ENCODE assay signal across 8 mouse cellular contexts in genomic region chr11:75651426-75652221, GRCm38 (mm10). TPM values are rescaled to one million over a fixed set of nuclear protein-coding genes. Genes with fewer than 3 reads are reported as not detected.
DNase-seq lines count a peak whose midpoint lies in the region; ATAC-seq and TF ChIP-seq lines count a peak whose summit lies in the region.

No protein-coding gene starts in this region.

- DNase-seq in CD4-positive, CD25-positive, alpha-beta regulatory T cell, adult 2 months (ENCODE audit: low read depth, low spot score), result peak; percentile 80
- peak; percentile 85 for DNase-seq in brain, adult 2 months (ENCODE audit: low read depth, low spot score)
- DNase-seq in kidney, postnatal 0 days (ENCODE audit: low spot score), result peak; percentile 85
- peak; percentile 77 for DNase-seq in liver, embryonic 13.5 days
- DNase-seq in neural tube, embryonic 11.5 days (ENCODE audit: low spot score), result peak; percentile 75
- peak; percentile 87 for DNase-seq in stomach, postnatal 0 days (ENCODE audit: low spot score)

- no peak for TF ChIP-seq EP300 in stomach, postnatal 0 days (optimal IDR thresholded peaks at IDR 0.05)

- no peak for TF ChIP-seq CTCF in kidney, postnatal 0 days (IDR thresholded peaks at IDR 0.05; ENCODE audit: low read depth)
- TF ChIP-seq CTCF in stomach, postnatal 0 days (IDR thresholded peaks at IDR 0.05; ENCODE audit: low read depth), result peak; percentile 19

- no peaks in the 10 kb centered on the region for H3K9me3 ChIP-seq in erythroblast, embryonic 14.5 days (ENCODE audit: control insufficient read depth, low read length)
- H3K9me3 ChIP-seq in heart, embryonic 13.5 days, result no peaks in the 10 kb centered on the region
- no peaks in the 10 kb centered on the region for H3K9me3 ChIP-seq in kidney, postnatal 0 days (replicated peaks; ENCODE audit: low read length)
- H3K9me3 ChIP-seq in liver, embryonic 13.5 days (replicated peaks), result no peaks in the 10 kb centered on the region
- no peaks in the 10 kb centered on the region for H3K9me3 ChIP-seq in neural tube, embryonic 11.5 days (ENCODE audit: control insufficient read depth, low read length)
- H3K9me3 ChIP-seq in stomach, postnatal 0 days (ENCODE audit: control insufficient read depth, low read length), result no peaks in the 10 kb centered on the region

- H3K27me3 ChIP-seq in erythroblast, embryonic 14.5 days (ENCODE audit: control insufficient read depth), result no peaks in the 10 kb centered on the region
- H3K27me3 ChIP-seq in heart, embryonic 13.5 days (replicated peaks), result no peaks in the 10 kb centered on the region
- no peaks in the 10 kb centered on the region for H3K27me3 ChIP-seq in kidney, postnatal 0 days (ENCODE audit: insufficient read depth, low read length)
- no peaks in the 10 kb centered on the region for H3K27me3 ChIP-seq in liver, embryonic 13.5 days
- peaks cover 18% of the 10 kb centered on the region for H3K27me3 ChIP-seq in neural tube, embryonic 11.5 days (ENCODE audit: control insufficient read depth, insufficient read depth, low read length)
- no peaks in the 10 kb centered on the region for H3K27me3 ChIP-seq in stomach, postnatal 0 days (ENCODE audit: control insufficient read depth, insufficient read depth, low read length)

- peak overlapping the region; percentile 93 for H3K9ac ChIP-seq in heart, embryonic 13.5 days
- peak overlapping the region; percentile 84 for H3K9ac ChIP-seq in kidney, postnatal 0 days (ENCODE audit: low read depth, low read length)
- peak overlapping the region; percentile 90 for H3K9ac ChIP-seq in liver, embryonic 13.5 days
- peak overlapping the region; percentile 76 for H3K9ac ChIP-seq in neural tube, embryonic 11.5 days (ENCODE audit: low read length)
- peak overlapping the region; percentile 83 for H3K9ac ChIP-seq in stomach, postnatal 0 days (ENCODE audit: low read length)

- peak overlapping the region; percentile 83 for H3K4me3 ChIP-seq in erythroblast, embryonic 14.5 days (replicated peaks)
- peak overlapping the region; percentile 78 for H3K4me3 ChIP-seq in heart, embryonic 13.5 days
- peak overlapping the region; percentile 78 for H3K4me3 ChIP-seq in kidney, postnatal 0 days (replicated peaks; ENCODE audit: low read depth, low read length)
- peak overlapping the region; percentile 81 for H3K4me3 ChIP-seq in liver, embryonic 13.5 days (replicated peaks)
- peak overlapping the region; percentile 58 for H3K4me3 ChIP-seq in neural tube, embryonic 11.5 days (ENCODE audit: low read depth, low read length)
- H3K4me3 ChIP-seq in stomach, postnatal 0 days (ENCODE audit: low read depth, low read length), result peak overlapping the region; percentile 62

- H3K36me3 ChIP-seq in erythroblast, embryonic 14.5 days (ENCODE audit: control insufficient read depth), result peaks cover 18% of the 10 kb centered on the region
- no peaks in the 10 kb centered on the region for H3K36me3 ChIP-seq in heart, embryonic 13.5 days
- H3K36me3 ChIP-seq in kidney, postnatal 0 days (ENCODE audit: insufficient read depth, low read length), result 0 out of 2 replicates have a peak, but pooled peaks cover 3% of the 10 kb centered on the region
- H3K36me3 ChIP-seq in liver, embryonic 13.5 days, result peaks cover 5% of the 10 kb centered on the region; the same call in 1 of the 2 replicates
- H3K36me3 ChIP-seq in neural tube, embryonic 11.5 days (ENCODE audit: control insufficient read depth, insufficient read depth, low read length), result no peaks in the 10 kb centered on the region
- 0 out of 2 replicates have a peak, but pooled peaks cover 2% of the 10 kb centered on the region for H3K36me3 ChIP-seq in stomach, postnatal 0 days (ENCODE audit: control insufficient read depth, insufficient read depth, low read length)

- peak overlapping the region; percentile 88 for H3K4me2 ChIP-seq in heart, embryonic 13.5 days
- H3K4me2 ChIP-seq in kidney, postnatal 0 days (ENCODE audit: low read length), result peak overlapping the region; percentile 93
- H3K4me2 ChIP-seq in liver, embryonic 13.5 days, result peak overlapping the region; percentile 98
- peak overlapping the region; percentile 86 for H3K4me2 ChIP-seq in neural tube, embryonic 11.5 days (ENCODE audit: low read depth)
- H3K4me2 ChIP-seq in stomach, postnatal 0 days (replicated peaks; ENCODE audit: low read depth), result peak overlapping the region; percentile 87

- H3K27ac ChIP-seq in heart, embryonic 13.5 days (replicated peaks), result peak overlapping the region; percentile 93
- H3K27ac ChIP-seq in kidney, postnatal 0 days, result peak overlapping the region; percentile 97
- peak overlapping the region; percentile 92 for H3K27ac ChIP-seq in liver, embryonic 13.5 days
- H3K27ac ChIP-seq in neural tube, embryonic 11.5 days (ENCODE audit: low read depth, low read length), result 0 out of 2 replicates have a peak overlapping the region, but pooled peaks have one; percentile 44
- H3K27ac ChIP-seq in stomach, postnatal 0 days (replicated peaks), result peak overlapping the region; percentile 97

- no peak for ATAC-seq in heart, embryonic 13.5 days (ENCODE audit: extremely low read depth, insufficient number of reproducible peaks, low FRiP score, low TSS enrichment)
- peak; percentile 54 for ATAC-seq in kidney, postnatal 0 days (replicated peaks; ENCODE audit: low FRiP score, low read depth)
- ATAC-seq in liver, embryonic 13.5 days (ENCODE audit: low read depth), result peak; percentile 81
- ATAC-seq in neural tube, embryonic 11.5 days (ENCODE audit: insufficient read depth, low FRiP score, low TSS enrichment), result peak; percentile 46
- peak; percentile 63 for ATAC-seq in stomach, postnatal 0 days (ENCODE audit: low FRiP score, low TSS enrichment)

- under 1% methylated on average over 52 of the region's 54 CpGs for WGBS in heart, embryonic 13.5 days
- WGBS in kidney, postnatal 0 days, result under 1% methylated on average over 54 of the region's 54 CpGs
- under 1% methylated on average over 54 of the region's 54 CpGs for WGBS in liver, embryonic 13.5 days (ENCODE audit: insufficient replicate concordance)
- WGBS in neural tube, embryonic 11.5 days, result under 1% methylated on average over 50 of the region's 54 CpGs
- under 1% methylated on average over 51 of the region's 54 CpGs for WGBS in stomach, postnatal 0 days

- peaks cover 74% of the 10 kb centered on the region for H3K4me1 ChIP-seq in erythroblast, embryonic 14.5 days (ENCODE audit: control insufficient read depth)
- peaks cover 76% of the 10 kb centered on the region for H3K4me1 ChIP-seq in heart, embryonic 13.5 days
- H3K4me1 ChIP-seq in kidney, postnatal 0 days (replicated peaks; ENCODE audit: insufficient read depth, low read length), result peaks cover 26% of the 10 kb centered on the region
- H3K4me1 ChIP-seq in liver, embryonic 13.5 days (replicated peaks), result peaks cover 79% of the 10 kb centered on the region
- H3K4me1 ChIP-seq in neural tube, embryonic 11.5 days (ENCODE audit: control insufficient read depth, insufficient read depth, low read length), result peaks cover 20% of the 10 kb centered on the region
- peaks cover 13% of the 10 kb centered on the region for H3K4me1 ChIP-seq in stomach, postnatal 0 days (replicated peaks; ENCODE audit: control insufficient read depth, insufficient read depth)

RNA-seq across cellular contexts. Expression of gene Myo1c, which starts 1.3 kb away (rescaled TPM):
- polyA plus RNA-seq in erythroblast, embryonic 14.5 days (2012), result 2.4 and 2.6 TPM in 2 replicates
- polyA plus RNA-seq in heart, embryonic 13.5 days (2015; fragmentation: Nextera tagmentation; extraction: Ambion mirVana), result 58.4 and 58.7 TPM in 2 replicates
- polyA plus RNA-seq in kidney, postnatal 0 days (2015; fragmentation: Nextera tagmentation; extraction: Ambion mirVana), result 55.3 and 60.8 TPM in 2 replicates
- 18.3 and 23.0 TPM in 2 replicates for polyA plus RNA-seq in liver, embryonic 13.5 days (2015; fragmentation: Nextera tagmentation; extraction: Ambion mirVana)
- 13.0 and 13.8 TPM in 2 replicates for polyA plus RNA-seq in neural tube, embryonic 11.5 days (2014; fragmentation: Nextera tagmentation; extraction: Ambion mirVana)
- polyA plus RNA-seq in stomach, postnatal 0 days (2015; fragmentation: Nextera tagmentation; extraction: Ambion mirVana), result 41.8 and 41.9 TPM in 2 replicates

RNA-seq across cellular contexts. Expression of gene Inpp5k, which starts 20.8 kb away (rescaled TPM):
- 7.5 and 8.9 TPM in 2 replicates for polyA plus RNA-seq in erythroblast, embryonic 14.5 days (2012)
- 18.9 and 20.9 TPM in 2 replicates for polyA plus RNA-seq in heart, embryonic 13.5 days (2015; fragmentation: Nextera tagmentation; extraction: Ambion mirVana)
- 35.9 and 38.6 TPM in 2 replicates for polyA plus RNA-seq in kidney, postnatal 0 days (2015; fragmentation: Nextera tagmentation; extraction: Ambion mirVana)
- polyA plus RNA-seq in liver, embryonic 13.5 days (2015; fragmentation: Nextera tagmentation; extraction: Ambion mirVana), result 12.9 and 13.9 TPM in 2 replicates
- 26.2 and 28.4 TPM in 2 replicates for polyA plus RNA-seq in neural tube, embryonic 11.5 days (2014; fragmentation: Nextera tagmentation; extraction: Ambion mirVana)
- polyA plus RNA-seq in stomach, postnatal 0 days (2015; fragmentation: Nextera tagmentation; extraction: Ambion mirVana), result 19.0 and 22.4 TPM in 2 replicates

RNA-seq across cellular contexts. Expression of gene Crk, which starts 27.4 kb away (rescaled TPM):
- polyA plus RNA-seq in erythroblast, embryonic 14.5 days (2012), result 4.4 and 6.6 TPM in 2 replicates
- 84.8 and 93.1 TPM in 2 replicates for polyA plus RNA-seq in heart, embryonic 13.5 days (2015; fragmentation: Nextera tagmentation; extraction: Ambion mirVana)
- polyA plus RNA-seq in kidney, postnatal 0 days (2015; fragmentation: Nextera tagmentation; extraction: Ambion mirVana), result 106 and 112 TPM in 2 replicates
- polyA plus RNA-seq in liver, embryonic 13.5 days (2015; fragmentation: Nextera tagmentation; extraction: Ambion mirVana), result 37.1 and 41.6 TPM in 2 replicates
- 125 and 134 TPM in 2 replicates for polyA plus RNA-seq in neural tube, embryonic 11.5 days (2014; fragmentation: Nextera tagmentation; extraction: Ambion mirVana)
- polyA plus RNA-seq in stomach, postnatal 0 days (2015; fragmentation: Nextera tagmentation; extraction: Ambion mirVana), result 63.5 and 68.8 TPM in 2 replicates

Comparison
In these comparisons a context has a peak if more than half of its experiments do, and no peak if none do; other contexts are left out.
1. H3K27ac ChIP-seq: peak in every context shown above with its lines; median percentile 97 in kidney, postnatal 0 days; 97 in stomach, postnatal 0 days; 93 in heart, embryonic 13.5 days; 92 in liver, embryonic 13.5 days; 44 in neural tube, embryonic 11.5 days.